Mouse (Mus musculus) liver, embryonic 14.5 days (tissue): Measurements from ENCODE around the gene Rnf144b. TPM values are rescaled to one million over a fixed set of nuclear protein-coding genes. Genes with fewer than 3 reads are reported as not detected.

Experiments
- ATAC-seq: fragments of 200-750 bp; cut with Nextera tagmentation; 2 replicates; pipeline ENCODE4 v1.8.0; 2017; ENCODE audit warnings: moderate number of reproducible peaks, mild to moderate bottlenecking, moderate library complexity; ENCODE audit not compliant: insufficient read depth
- DNase-seq, 3 experiments: peaks; one replicate each; pipeline ENCODE4 v3.0.0-alpha.2; 2012 to 2013; ENCODE audit warnings: low read depth in 3 of 3, low spot score in 3 of 3
- H3K27ac ChIP-seq: fragments of 300-500 bp; sonication (generic); 2 replicates; pipeline ENCODE4 v1.5.1; 2014; ENCODE audit warnings: moderate library complexity, mild to moderate bottlenecking, control low read depth, inconsistent platforms
- H3K27me3 ChIP-seq: fragments of 300-500 bp; sonication (generic); 2 replicates; pipeline ENCODE4 v1.6.1; 2014; ENCODE audit warnings: mild to moderate bottlenecking, low read length, moderate library complexity; ENCODE audit not compliant: control insufficient read depth, insufficient read depth
- H3K36me3 ChIP-seq: fragments of 300-500 bp; sonication (generic); replicated peaks from 2 replicates; pipeline ENCODE4 v1.6.1; 2014; ENCODE audit warnings: low read depth; ENCODE audit not compliant: control insufficient read depth, insufficient read depth
- H3K4me1 ChIP-seq, 2 experiments: fragments of 200-500 bp in 1 of 2; fragments of 300-500 bp in 1 of 2; sonication (generic) in 1 of 2; replicated peaks; 2 replicates each; pipeline ENCODE4 v1.6.1; 2012 to 2014; ENCODE audit warnings: antibody characterized with exemption in 1 of 2, inconsistent platforms in 1 of 2, low read length in 1 of 2; ENCODE audit not compliant: control insufficient read depth in 2 of 2, insufficient read depth in 2 of 2
- H3K4me2 ChIP-seq: fragments of 300-500 bp; sonication (generic); 2 replicates; pipeline ENCODE4 v1.6.1; 2014; ENCODE audit warnings: low read depth, mild to moderate bottlenecking, control low read depth, moderate library complexity
- H3K4me3 ChIP-seq, 2 experiments: fragments of 200-500 bp in 1 of 2; fragments of 300-500 bp in 1 of 2; sonication (generic) in 1 of 2; 2 replicates each; pipeline ENCODE4 v1.5.1; 2012 to 2014; ENCODE audit warnings: low read depth in 2 of 2, low read length in 2 of 2, mild to moderate bottlenecking in 2 of 2, control low read depth in 1 of 2, inconsistent platforms in 1 of 2, moderate library complexity in 1 of 2; ENCODE audit not compliant: insufficient read depth in 1 of 2
- H3K9ac ChIP-seq: fragments of 300-500 bp; sonication (generic); replicated peaks from 2 replicates; pipeline ENCODE4 v1.6.1; 2014; ENCODE audit warnings: mild to moderate bottlenecking, control low read depth, moderate library complexity
- H3K9me3 ChIP-seq: fragments of 300-500 bp; sonication (generic); 2 replicates; pipeline ENCODE4 v1.6.1; 2016; ENCODE audit warnings: low read length, mixed read lengths; ENCODE audit not compliant: control insufficient read depth
- CTCF ChIP-seq: IDR thresholded peaks from 2 replicates; pipeline ENCODE4 v1.5.1; 2016; ENCODE audit warnings: antibody characterized with exemption, low read depth, control low read depth
- EP300 ChIP-seq: IDR thresholded peaks from 2 replicates; pipeline ENCODE4 v1.6.1; 2016; ENCODE audit warnings: antibody characterized with exemption, low read depth
- WGBS: fragments of 180-500 bp; shearing (Covaris S2); extraction: QIAGEN DNeasy Blood & Tissue Kit; methylation state at CpG from one replicate; pipeline ENCODE4 v1.1.7; 2014; ENCODE audit not compliant: insufficient replicate concordance; 5-methylcytosine and 5-hydroxymethylcytosine counted together
- polyA plus RNA-seq, 2 experiments: library from polyadenylated mRNA; depleted of rRNA in 1 of 2; stranded (reverse) in 1 of 2; unstranded in 1 of 2; fragments of >200 nt; fragmentation: Nextera tagmentation in 1 of 2; extraction: Ambion mirVana in 1 of 2; gene quantifications; 2 replicates each; pipeline versions ENCODE4 v1.2.1 to v1.2.3; 2012 to 2014

Rnf144b gene
- polyA plus RNA-seq, 2 experiments = 1.6 to 2.2 TPM

DNA sequence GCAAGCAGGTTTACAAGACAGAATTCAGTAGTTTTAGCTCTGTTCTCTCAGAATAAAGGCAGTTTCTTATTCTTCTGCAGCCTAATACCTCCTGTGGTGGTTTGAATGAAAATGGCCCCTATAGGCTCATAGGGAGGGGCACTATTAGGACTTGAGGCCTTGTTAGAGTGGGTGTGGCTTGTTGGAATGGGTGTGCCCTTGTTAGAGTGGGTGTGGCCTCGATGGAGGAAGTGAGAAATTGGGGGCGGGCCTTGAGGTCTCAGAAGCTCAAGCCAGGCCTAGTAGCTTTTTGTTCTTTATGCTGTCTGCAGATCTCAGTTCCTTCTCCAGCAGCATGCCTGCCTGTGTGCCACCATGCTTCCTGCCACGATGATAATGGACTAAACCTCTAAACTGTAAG is 159.8 kb downstream of the Rnf144b start:
- no peak overlapping the region for H3K27ac ChIP-seq
- H3K9me3 ChIP-seq = no peaks in the 10 kb centered on the region
- no peak for DNase-seq
- WGBS = 41% methylated on average over 3 of the region's 3 CpGs
- peaks cover 0 to 8% of the 10 kb centered on the region in 2 experiments; a peak in 2 of 4 replicates for H3K4me1 ChIP-seq
- H3K27me3 ChIP-seq = no peaks in the 10 kb centered on the region
- H3K36me3 ChIP-seq = no peaks in the 10 kb centered on the region
- no peak overlapping the region for H3K4me2 ChIP-seq
- H3K4me3 ChIP-seq = no peak overlapping the region
- H3K9ac ChIP-seq = no peak overlapping the region
- ATAC-seq = no peak
- TF ChIP-seq CTCF = no peak
- TF ChIP-seq EP300 = no peak

DNA sequence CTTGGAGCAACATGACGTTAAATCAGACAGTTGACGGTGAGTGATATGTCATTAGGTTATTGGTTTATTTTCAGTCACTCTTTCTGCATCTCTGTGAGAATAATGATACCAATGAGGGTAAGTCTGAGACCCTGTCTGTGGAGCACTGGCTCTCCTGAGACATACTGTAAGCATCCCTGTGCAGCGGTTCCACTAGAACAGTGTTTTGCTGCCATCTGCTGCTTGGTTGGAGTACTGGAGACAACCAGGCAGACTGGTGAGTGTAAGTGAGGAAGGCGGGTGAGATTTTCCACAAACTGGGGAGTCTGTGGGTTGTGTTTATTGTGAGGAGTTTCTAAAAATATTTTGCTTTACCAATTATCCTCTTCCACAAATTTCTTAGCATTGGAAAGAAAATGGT is 166.0 kb downstream of the Rnf144b start:
- H3K9me3 ChIP-seq = no peaks in the 10 kb centered on the region
- TF ChIP-seq EP300 (no peak), CTCF (peak; percentile 83)
- H3K27me3 ChIP-seq = no peaks in the 10 kb centered on the region
- no peak overlapping the region for H3K27ac ChIP-seq
- no peak overlapping the region for H3K4me3 ChIP-seq
- no peaks in the 10 kb centered on the region for H3K4me1 ChIP-seq
- 39% methylated on average over 4 of the region's 4 CpGs for WGBS
- H3K9ac ChIP-seq = no peak overlapping the region
- H3K4me2 ChIP-seq = no peak overlapping the region
- no peaks in the 10 kb centered on the region for H3K36me3 ChIP-seq
- ATAC-seq = no peak
- DNase-seq = peak; percentile 9 to 29 (median 15)

DNA sequence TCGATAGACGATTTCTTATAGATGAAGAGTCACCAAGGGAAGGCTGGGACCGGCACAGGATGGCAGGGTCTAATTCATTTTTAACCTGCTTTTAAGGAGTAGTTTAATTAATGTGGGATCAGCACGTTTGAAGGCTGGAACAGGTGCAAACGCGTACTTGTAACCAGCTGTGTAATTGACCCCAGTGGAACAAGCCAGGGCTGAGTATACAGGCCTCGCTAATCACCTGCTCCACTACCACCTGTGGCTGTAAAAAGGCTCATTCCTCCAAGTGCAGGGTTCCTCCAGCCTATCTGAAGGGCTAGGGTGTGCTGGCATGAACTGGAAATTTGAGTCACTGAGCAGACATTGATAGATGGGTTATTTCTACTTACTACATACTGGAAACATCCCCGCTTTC is 174.0 kb downstream of the Rnf144b start:
- Histone ChIP-seq H3K27ac (no peak overlapping the region), H3K36me3 (no peaks in the 10 kb centered on the region), H3K27me3 (no peaks in the 10 kb centered on the region), H3K9me3 (no peaks in the 10 kb centered on the region), H3K4me3 (no peak overlapping the region), H3K9ac (no peak overlapping the region), H3K4me2 (no peak overlapping the region), H3K4me1 (no peaks in the 10 kb centered on the region)
- no peak for TF ChIP-seq EP300
- no peak for TF ChIP-seq CTCF
- 78% methylated on average over 8 of the region's 8 CpGs for WGBS
- no peak for DNase-seq
- ATAC-seq = no peak

Other genes with a start within 250 kb of the Rnf144b start
- gene Kif13a, start 192.8 kb upstream of the Rnf144b start, polyA plus RNA-seq (2012; rRNA removed) = 3.0 and 3.1 TPM in 2 replicates
- gene Kif13a, start 192.8 kb upstream of the Rnf144b start, polyA plus RNA-seq (2014; fragmentation: Nextera tagmentation; extraction: Ambion mirVana) = 2.1 and 3.2 TPM in 2 replicates
- gene Nhlrc1, start 107.8 kb upstream of the Rnf144b start, polyA plus RNA-seq (2012; rRNA removed) = 0.34 and 0.46 TPM in 2 replicates
- 0.50 and 0.71 TPM in 2 replicates for gene Nhlrc1, start 107.8 kb upstream of the Rnf144b start, polyA plus RNA-seq (2014; fragmentation: Nextera tagmentation; extraction: Ambion mirVana)
- 2.1 and 2.5 TPM in 2 replicates for gene Kdm1b, start 79.2 kb upstream of the Rnf144b start, polyA plus RNA-seq (2012; rRNA removed)
- 2.8 and 3.5 TPM in 2 replicates for gene Kdm1b, start 79.2 kb upstream of the Rnf144b start, polyA plus RNA-seq (2014; fragmentation: Nextera tagmentation; extraction: Ambion mirVana)
- 4.2 and 6.1 TPM in 2 replicates for gene Tpmt, start 77.9 kb upstream of the Rnf144b start, polyA plus RNA-seq (2012; rRNA removed)
- gene Tpmt, start 77.9 kb upstream of the Rnf144b start, polyA plus RNA-seq (2014; fragmentation: Nextera tagmentation; extraction: Ambion mirVana) = 12.0 and 13.8 TPM in 2 replicates
- 102 and 167 TPM in 2 replicates for gene Dek, start 16.5 kb upstream of the Rnf144b start, polyA plus RNA-seq (2012; rRNA removed)
- 330 and 359 TPM in 2 replicates for gene Dek, start 16.5 kb upstream of the Rnf144b start, polyA plus RNA-seq (2014; fragmentation: Nextera tagmentation; extraction: Ambion mirVana)